Mouse (Mus musculus): ENCODE results near the gene Tagln3.

GRCm38 (mm10) chr16:45742615-45743476 lies 18.4 kb upstream of the Tagln3 start, which contains the start of gene Abhd10:
- TF ChIP-seq GATA1 (IDR thresholded peaks at IDR 0.05; ENCODE audit: borderline replicate concordance, low read length): no peak
- TF ChIP-seq FLI1 (IDR thresholded peaks at IDR 0.05; ENCODE audit: low read length): no peak
